Comparison of ENCODE assay signal across 15 mouse cellular contexts in the genomic region with DNA sequence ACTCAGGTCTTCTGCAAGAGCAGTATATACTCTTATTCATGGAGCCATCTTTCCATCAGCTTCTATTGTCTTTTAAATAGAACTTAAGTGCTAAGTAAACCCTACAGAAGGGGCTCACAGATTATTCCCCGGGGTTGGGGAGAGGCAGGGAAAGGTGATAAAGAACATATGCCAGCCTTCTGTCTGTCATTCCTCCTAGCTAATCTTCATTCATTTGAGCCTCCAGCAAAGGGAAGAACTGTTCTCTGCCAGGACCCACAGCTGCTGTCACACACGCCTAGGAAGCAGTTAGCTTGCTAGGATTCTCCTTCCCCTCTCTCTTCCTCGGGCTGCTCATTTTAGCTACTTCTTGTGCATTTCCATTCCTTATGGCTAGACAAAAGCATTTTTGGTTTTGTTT.
A peak's percentile ranks its signal among the peaks of the same experiment; 100 is the strongest.
DNase-seq lines count a peak whose midpoint lies in the region; ATAC-seq and TF ChIP-seq lines count a peak whose summit lies in the region.
"Had no signal": no experiment of that assay in that cellular context is flagged by ENCODE, and none has a peak within 500 bp of the region (broad histone marks: within the 10 kb centered on the region; RNA-seq: fewer than 3 reads in every experiment).

No protein-coding gene starts in this region.

- DNase-seq in cerebellum, postnatal 10 days, result peak; percentile 28 to 44
- DNase-seq in cerebellum, adult 8-10 months, result no peak
- DNase-seq in heart, postnatal 0 days (ENCODE audit: low spot score), result no peak
- no peak for DNase-seq in heart, postnatal 14 days
- no peak for DNase-seq in neural tube, embryonic 10.5 days (ENCODE audit: extremely low spot score, low spot score)
- no peak for DNase-seq in kidney, adult 18-20 months
- DNase-seq in ovary, postnatal 36 days (ENCODE audit: low spot score), result no peak
- DNase-seq: adrenal gland, postnatal 36 days; cerebellum, adult 11 months; gastrocnemius, postnatal 36 days; kidney, adult 9 months had no signal

- no peaks in the 10 kb centered on the region for H3K4me1 ChIP-seq in heart, postnatal 0 days (ENCODE audit: control insufficient read depth, insufficient read depth)
- no peaks in the 10 kb centered on the region for H3K4me1 ChIP-seq in neural tube, embryonic 12.5 days

- H3K27me3 ChIP-seq in heart, postnatal 0 days (ENCODE audit: control insufficient read depth, insufficient read depth, low read length), result no peaks in the 10 kb centered on the region
- no peaks in the 10 kb centered on the region for H3K27me3 ChIP-seq in neural tube, embryonic 12.5 days (replicated peaks)
- H3K27me3 ChIP-seq: CH12.LX; limb, embryonic 15.5 days had no signal

- ATAC-seq in heart, postnatal 0 days (ENCODE audit: insufficient read depth, low read depth), result no peak
- ATAC-seq in neural tube, embryonic 12.5 days (ENCODE audit: low FRiP score, low read depth), result 0 out of 2 replicates have a peak, but pooled peaks have one; percentile 25
- ATAC-seq: activated CD4-positive, CD25-positive, alpha-beta regulatory T cell, adult 4 months had no signal

- intact Hi-C loops in heart, postnatal 14 days (cut with DNase I), result no loop called here

- H3K9me3 ChIP-seq in heart, postnatal 0 days (replicated peaks; ENCODE audit: control insufficient read depth, low read length), result no peaks in the 10 kb centered on the region
- no peaks in the 10 kb centered on the region for H3K9me3 ChIP-seq in neural tube, embryonic 12.5 days
- H3K9me3 ChIP-seq: limb, embryonic 15.5 days had no signal

- 0 out of 2 replicates have a peak overlapping the region, but pooled peaks have one; percentile 28 for H3K4me2 ChIP-seq in heart, postnatal 0 days (ENCODE audit: low read depth, low read length)
- no peak overlapping the region for H3K4me2 ChIP-seq in neural tube, embryonic 12.5 days (replicated peaks)
- H3K4me2 ChIP-seq: limb, embryonic 15.5 days had no signal

- WGBS in heart, postnatal 0 days, result 11% methylated on average over 3 of the region's 3 CpGs
- 34% methylated on average over 3 of the region's 3 CpGs for WGBS in neural tube, embryonic 12.5 days

- no peaks in the 10 kb centered on the region for H3K36me3 ChIP-seq in heart, postnatal 0 days (replicated peaks; ENCODE audit: control insufficient read depth, insufficient read depth, low read length)
- no peaks in the 10 kb centered on the region for H3K36me3 ChIP-seq in neural tube, embryonic 12.5 days
- H3K36me3 ChIP-seq: limb, embryonic 15.5 days had no signal

- TF ChIP-seq CTCF in heart, postnatal 0 days (IDR thresholded peaks at IDR 0.05; ENCODE audit: low read depth), result no peak

- no peak for TF ChIP-seq EP300 in heart, postnatal 0 days (IDR thresholded peaks at IDR 0.05; ENCODE audit: low read depth)

- no peak overlapping the region for H3K4me3 ChIP-seq in heart, postnatal 0 days (ENCODE audit: low read depth, low read length)
- no peak overlapping the region for H3K4me3 ChIP-seq in neural tube, embryonic 12.5 days
- H3K4me3 ChIP-seq: limb, embryonic 15.5 days had no signal

- peak overlapping the region; percentile 32; the same call in 1 of the 2 replicates for H3K27ac ChIP-seq in heart, postnatal 0 days (ENCODE audit: low read depth)
- H3K27ac ChIP-seq in neural tube, embryonic 12.5 days, result no peak overlapping the region
- H3K27ac ChIP-seq: limb, embryonic 15.5 days had no signal

- no peak overlapping the region for H3K9ac ChIP-seq in heart, postnatal 0 days (replicated peaks; ENCODE audit: low read depth, low read length)
- H3K9ac ChIP-seq in neural tube, embryonic 12.5 days, result no peak overlapping the region
- H3K9ac ChIP-seq: limb, embryonic 15.5 days had no signal

Comparison
In these comparisons a context has a peak if more than half of its experiments do, and no peak if none do; other contexts are left out.
1. DNase-seq: peak in cerebellum, postnatal 10 days (2 of 2); none in cerebellum, adult 8-10 months (single experiment), heart, postnatal 0 days (single experiment), heart, postnatal 14 days (0 of 2), neural tube, embryonic 10.5 days (single experiment), kidney, adult 18-20 months (single experiment) and ovary, postnatal 36 days (single experiment).